Mouse (Mus musculus) right cerebral cortex, postnatal 14 days (tissue): ENCODE data around the gene 4933430I17Rik.
"Not testable (repeated sequence)": the region's sequence is repeated elsewhere in the genome, so short reads cannot be mapped to it uniquely, and the experiment has no call there.

ENCODE experiments used
- DNase-seq: peaks from one replicate; pipeline ENCODE4 v3.0.0; 2022

Gene 4933430I17Rik

GRCm38 (mm10) chr4:62524651-62525488 is at the start of gene 4933430I17Rik, which contains the start of gene Pole3:
Gene 4933430I17Rik (plus strand): TSS chr4:62525369.
Gene Pole3 (minus strand): TSS chr4:62525068.
- DNase-seq = peak; percentile 97

GRCm38 (mm10) chr4:62475793-62476192 is 49.4 kb upstream of the 4933430I17Rik start:
- no peak for DNase-seq

- DNase-seq = no peak
Observed at GRCm38 (mm10) chr4:62477542-62478244, 47.5 kb upstream of the 4933430I17Rik start.

- DNase-seq = not testable (repeated sequence)
Observed at GRCm38 (mm10) chr4:62479593-62479936, 45.6 kb upstream of the 4933430I17Rik start.

- no peak for DNase-seq
Observed at GRCm38 (mm10) chr4:62479937-62480708, 45.0 kb upstream of the 4933430I17Rik start, which contains the start of gene Bspry. Gene Bspry (plus strand): TSS chr4:62480053.

- DNase-seq = no peak
Observed at GRCm38 (mm10) chr4:62480709-62481605, 44.2 kb upstream of the 4933430I17Rik start.

GRCm38 (mm10) chr4:62484928-62485327 is 40.2 kb upstream of the 4933430I17Rik start:
- DNase-seq = no peak

GRCm38 (mm10) chr4:62485450-62486161 is 39.6 kb upstream of the 4933430I17Rik start:
- DNase-seq = no peak

GRCm38 (mm10) chr4:62486162-62486696 is 38.9 kb upstream of the 4933430I17Rik start:
- no peak for DNase-seq

- DNase-seq = no peak
Observed at GRCm38 (mm10) chr4:62487172-62487571, 38.0 kb upstream of the 4933430I17Rik start.

- no peak for DNase-seq
Observed at GRCm38 (mm10) chr4:62487914-62488313, 37.3 kb upstream of the 4933430I17Rik start.

GRCm38 (mm10) chr4:62492682-62493081 is 32.5 kb upstream of the 4933430I17Rik start:
- no peak for DNase-seq

GRCm38 (mm10) chr4:62494230-62494629 is 30.9 kb upstream of the 4933430I17Rik start:
- DNase-seq = no peak

GRCm38 (mm10) chr4:62495946-62496345 is 29.2 kb upstream of the 4933430I17Rik start:
- DNase-seq = no peak

- DNase-seq = peak; percentile 69
Observed at GRCm38 (mm10) chr4:62496815-62497214, 28.4 kb upstream of the 4933430I17Rik start.

- no peak for DNase-seq
Observed at GRCm38 (mm10) chr4:62500799-62501198, 24.4 kb upstream of the 4933430I17Rik start.

- no peak for DNase-seq
Observed at GRCm38 (mm10) chr4:62501534-62501933, 23.6 kb upstream of the 4933430I17Rik start.

GRCm38 (mm10) chr4:62501964-62502732 is 23.0 kb upstream of the 4933430I17Rik start:
- DNase-seq = peak; percentile 88

GRCm38 (mm10) chr4:62502969-62503368 is 22.2 kb upstream of the 4933430I17Rik start:
- DNase-seq = no peak

- DNase-seq = no peak
Observed at GRCm38 (mm10) chr4:62503374-62503970, 21.7 kb upstream of the 4933430I17Rik start, which contains the start of gene Hdhd3. Gene Hdhd3 (minus strand): TSS chr4:62503467.
